Mouse (Mus musculus) CH12.LX (cell line): Measurements from ENCODE around the gene Cdkl5. TPM values are rescaled to one million over a fixed set of nuclear protein-coding genes. Genes with fewer than 3 reads are reported as not detected.

Source experiments
- DNase-seq: peaks from one replicate; pipeline ENCODE4 v3.0.0-alpha.2; 2013; ENCODE audit errors: extremely low read depth
- H3K27ac ChIP-seq: 2 replicates; pipeline ENCODE4 v1.5.1; 2012; ENCODE audit warnings: low read depth, mild to moderate bottlenecking, control low read depth, moderate library complexity; ENCODE audit not compliant: insufficient read depth
- H3K27me3 ChIP-seq: replicated peaks from 2 replicates; pipeline ENCODE3; 2012; ENCODE audit warnings: inconsistent platforms
- H3K36me3 ChIP-seq, 2 experiments: replicated peaks in 1 of 2; 2 replicates each; pipeline versions ENCODE3 to v1.6.1; 2012; ENCODE audit warnings: inconsistent platforms in 1 of 2, low read length in 1 of 2, mild to moderate bottlenecking in 1 of 2, mixed read lengths in 1 of 2, moderate library complexity in 1 of 2; ENCODE audit not compliant: control insufficient read depth in 1 of 2, insufficient read depth in 1 of 2
- H3K4me1 ChIP-seq, 2 experiments: 2 replicates each; pipeline ENCODE4 v1.6.1; 2012; ENCODE audit warnings: inconsistent platforms in 1 of 2, moderate library complexity in 1 of 2; ENCODE audit not compliant: insufficient read depth in 2 of 2, control insufficient read depth in 1 of 2
- H3K4me2 ChIP-seq: 2 replicates; pipeline ENCODE4 v1.6.1; 2012; ENCODE audit warnings: low read depth, mild to moderate bottlenecking, control low read depth; ENCODE audit not compliant: poor library complexity, insufficient read depth, severe bottlenecking
- H3K4me3 ChIP-seq, 3 experiments: fragments of 150-350 bp in 1 of 3; sonication (generic) in 1 of 3; replicated peaks in 1 of 3; 2 replicates each; pipeline versions ENCODE3 to v1.5.1; 2011 to 2012; ENCODE audit warnings: low read depth in 2 of 3, low read length in 2 of 3, mild to moderate bottlenecking in 2 of 3, moderate library complexity in 2 of 3, control low read depth in 1 of 3, improper control_type of control experiment in 1 of 3, inconsistent platforms in 1 of 3, mixed read lengths in 1 of 3; ENCODE audit not compliant: poor library complexity in 1 of 3
- H3K79me2 ChIP-seq: replicated peaks from 2 replicates; pipeline ENCODE4 v1.6.1; 2012; ENCODE audit warnings: mild to moderate bottlenecking, moderate library complexity; ENCODE audit not compliant: control insufficient read depth, poor library complexity, insufficient read depth, severe bottlenecking; ENCODE audit errors: extremely low read depth
- H3K9ac ChIP-seq: 2 replicates; pipeline ENCODE4 v1.6.1; 2012; ENCODE audit warnings: low read depth, mild to moderate bottlenecking, control low read depth, moderate library complexity; ENCODE audit not compliant: insufficient read depth
- H3K9me3 ChIP-seq: replicated peaks from 2 replicates; pipeline ENCODE3; 2012; ENCODE audit warnings: low read length, inconsistent platforms, mixed read lengths
- CHD1 ChIP-seq: IDR thresholded peaks from 2 replicates; pipeline ENCODE4 v1.6.1; 2012; ENCODE audit warnings: low read depth, low read length, improper control_type of control experiment, inconsistent platforms
- CHD2 ChIP-seq: IDR thresholded peaks from 2 replicates; pipeline ENCODE4 v1.6.1; 2011; ENCODE audit warnings: low read length, improper control_type of control experiment
- CTCF ChIP-seq, 2 experiments: IDR thresholded peaks in 1 of 2; conservative IDR thresholded peaks in 1 of 2; 2 replicates each; pipeline ENCODE4 v1.5.1; 2011 to 2012; ENCODE audit warnings: low read depth in 2 of 2, low read length in 2 of 2, improper control_type of control experiment in 1 of 2, inconsistent platforms in 1 of 2, mild to moderate bottlenecking in 1 of 2, moderate library complexity in 1 of 2
- E2F4 ChIP-seq: IDR thresholded peaks from 2 replicates; pipeline ENCODE4 v1.6.1; 2011; ENCODE audit warnings: low read depth, low read length, improper control_type of control experiment; ENCODE audit not compliant: insufficient replicate concordance
- ELF1 ChIP-seq: IDR thresholded peaks from 2 replicates; pipeline ENCODE4 v1.6.1; 2014; ENCODE audit warnings: low read depth, mild to moderate bottlenecking, inconsistent platforms, low read length, improper control_type of control experiment
- ETS1 ChIP-seq: conservative IDR thresholded peaks from 2 replicates; pipeline ENCODE4 v1.6.1; 2012; ENCODE audit warnings: low read depth, mild to moderate bottlenecking, inconsistent platforms, low read length, improper control_type of control experiment, moderate library complexity
- HCFC1 ChIP-seq: IDR thresholded peaks from 2 replicates; pipeline ENCODE4 v1.6.1; 2012; ENCODE audit warnings: low read depth, mild to moderate bottlenecking, inconsistent platforms, low read length, improper control_type of control experiment
- IRF4 ChIP-seq: IDR thresholded peaks from 2 replicates; pipeline ENCODE4 v1.6.1; 2014; ENCODE audit warnings: low read depth, mild to moderate bottlenecking, inconsistent platforms, low read length, improper control_type of control experiment
- KAT2A ChIP-seq: IDR thresholded peaks from 2 replicates; pipeline ENCODE4 v1.6.1; 2012; ENCODE audit warnings: low read length, improper control_type of control experiment, inconsistent platforms; ENCODE audit not compliant: insufficient replicate concordance
- MAX ChIP-seq: IDR thresholded peaks from 2 replicates; pipeline ENCODE4 v1.6.1; 2011; ENCODE audit warnings: low read length, improper control_type of control experiment
- MEF2A ChIP-seq: IDR thresholded peaks from 2 replicates; pipeline ENCODE4 v1.6.1; 2014; ENCODE audit warnings: low read depth, mild to moderate bottlenecking, inconsistent platforms, low read length, improper control_type of control experiment, borderline replicate concordance
- MXI1 ChIP-seq: IDR thresholded peaks from 2 replicates; pipeline ENCODE4 v1.6.1; 2011; ENCODE audit warnings: mild to moderate bottlenecking, low read depth, low read length, improper control_type of control experiment
- NRF1 ChIP-seq: IDR thresholded peaks from 2 replicates; pipeline ENCODE4 v1.6.1; 2014; ENCODE audit warnings: low read depth, mild to moderate bottlenecking, inconsistent platforms, low read length, improper control_type of control experiment, moderate library complexity
- POLR2AphosphoS2 ChIP-seq: IDR thresholded peaks from 2 replicates; pipeline ENCODE4 v1.6.1; 2011; ENCODE audit warnings: low read depth, low read length, improper control_type of control experiment
- RAD21 ChIP-seq: IDR thresholded peaks from 2 replicates; pipeline ENCODE4 v1.6.1; 2011; ENCODE audit warnings: low read depth, mild to moderate bottlenecking, low read length, improper control_type of control experiment, moderate library complexity
- RCOR1 ChIP-seq: conservative IDR thresholded peaks from 2 replicates; pipeline ENCODE4 v1.6.1; 2012; ENCODE audit warnings: low read depth, mild to moderate bottlenecking, inconsistent platforms, low read length, improper control_type of control experiment
- SIN3A ChIP-seq: IDR thresholded peaks from 2 replicates; pipeline ENCODE4 v1.6.1; 2012; ENCODE audit warnings: low read length, improper control_type of control experiment, inconsistent platforms
- SMC3 ChIP-seq: IDR thresholded peaks from 2 replicates; pipeline ENCODE4 v1.6.1; 2011; ENCODE audit warnings: low read depth, low read length, improper control_type of control experiment
- TBP ChIP-seq: conservative IDR thresholded peaks from 2 replicates; pipeline ENCODE4 v1.6.1; 2011; ENCODE audit warnings: low read depth, low read length, improper control_type of control experiment
- UBTF ChIP-seq: IDR thresholded peaks from 2 replicates; pipeline ENCODE4 v1.6.1; 2012; ENCODE audit warnings: low read depth, mild to moderate bottlenecking, inconsistent platforms, low read length, improper control_type of control experiment, moderate library complexity
- USF1 ChIP-seq: IDR thresholded peaks from 2 replicates; pipeline ENCODE4 v1.6.1; 2014; ENCODE audit warnings: low read depth, mild to moderate bottlenecking, inconsistent platforms, low read length, improper control_type of control experiment
- ZC3H11A ChIP-seq: IDR thresholded peaks from 2 replicates; pipeline ENCODE4 v1.6.1; 2012; ENCODE audit warnings: low read depth, mild to moderate bottlenecking, inconsistent platforms, low read length, improper control_type of control experiment
- ZKSCAN1 ChIP-seq: IDR thresholded peaks from 2 replicates; pipeline ENCODE4 v1.6.1; 2012; ENCODE audit warnings: low read depth, inconsistent platforms, low read length, improper control_type of control experiment, borderline replicate concordance
- ZNF384 ChIP-seq: IDR thresholded peaks from 2 replicates; pipeline ENCODE4 v1.6.1; 2012; ENCODE audit warnings: low read depth, low read length, improper control_type of control experiment, inconsistent platforms
- dilution Hi-C: fragments of 300-500 bp; cut with MboI; formaldehyde crosslinking; loops from 2 replicates; pipeline ENCODE4 v1.14.3; 2020; ENCODE audit warnings: low sequenced_read_pairs; ENCODE audit not compliant: extremely low pct_unique_long_range_greater_than_20kb, extremely low pct_ligation_motif_present
- in situ Hi-C: fragments of 300-500 bp; cut with MboI; formaldehyde crosslinking; loops from 3 replicates; pipeline ENCODE4 v1.14.3; 2019; ENCODE audit warnings: low sequenced_read_pairs, low pct_ligation_motif_present, low pct_unique_long_range_greater_than_20kb, mixed read lengths
- polyA plus RNA-seq: library from polyadenylated mRNA; unstranded; fragments of >175 nt; gene quantifications from 2 replicates; pipeline ENCODE4 v1.2.1, GENCODE M21; 2012; ENCODE audit warnings: low read depth; ENCODE audit not compliant: insufficient read length
- total RNA-seq, 2 experiments: library from RNA; depleted of rRNA; stranded (reverse); fragments of 300-350 nt in 1 of 2; fragments of >200 nt in 1 of 2; gene quantifications; 2 replicates each; pipeline ENCODE4 v1.2.3; 2012 to 2014

The Cdkl5 gene
- total and polyA plus RNA-seq, 3 experiments = 0.25 to 0.63 (median 0.30) TPM

DNA sequence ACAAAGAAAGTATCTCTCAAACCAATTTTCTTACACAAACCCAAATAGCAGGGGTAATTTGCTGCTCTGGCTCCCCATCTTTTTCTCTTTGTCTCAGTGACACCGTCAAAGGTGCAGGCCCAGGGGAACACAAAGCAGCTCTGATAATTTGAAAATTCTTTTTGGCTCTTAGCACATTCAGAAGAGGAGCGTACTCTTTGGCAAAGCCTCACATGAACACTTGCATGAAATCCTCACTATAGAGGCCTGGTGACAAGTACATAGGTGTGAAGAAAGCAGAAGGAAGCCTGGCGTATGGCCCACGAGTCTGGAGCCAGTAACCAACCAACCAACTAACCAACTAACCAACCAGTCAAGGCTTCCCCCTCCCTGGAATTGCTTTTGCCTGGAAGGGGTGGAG is 199.6 kb downstream of the Cdkl5 start:
- Histone ChIP-seq H3K36me3 (no peaks in the 10 kb centered on the region), H3K4me3 (no peak overlapping the region), H3K9me3 (no peaks in the 10 kb centered on the region), H3K27me3 (no peaks in the 10 kb centered on the region), H3K79me2 (no peaks in the 10 kb centered on the region), H3K27ac (no peak overlapping the region), H3K9ac (no peak overlapping the region), H3K4me1 (no peaks in the 10 kb centered on the region)
- dilution Hi-C loops (no loop called here), in situ Hi-C loops (no loop called here)
- no peak for DNase-seq
- TF ChIP-seq UBTF = no peak
- TF ChIP-seq USF1 = no peak
- no peak for TF ChIP-seq SMC3
- no peak for TF ChIP-seq ZNF384
- no peak for TF ChIP-seq HCFC1
- no peak for TF ChIP-seq RAD21
- TF ChIP-seq ZC3H11A = no peak
- no peak for TF ChIP-seq RCOR1
- no peak for TF ChIP-seq ZKSCAN1
- TF ChIP-seq CTCF (conservative IDR thresholded peaks at IDR 0.05 in 1 of 2, IDR thresholded peaks at IDR 0.05 in 1 of 2; ENCODE audit: low read depth in 2 of 2, low read length in 2 of 2) = no peak
- TF ChIP-seq NRF1 = no peak
- TF ChIP-seq E2F4 = no peak
- no peak for TF ChIP-seq SIN3A
- no peak for TF ChIP-seq CHD2
- TF ChIP-seq MAX = no peak
- TF ChIP-seq ETS1 = no peak
- TF ChIP-seq, all 38 proteins: peak for 0
- H3K4me2 ChIP-seq = no peak overlapping the region

DNA sequence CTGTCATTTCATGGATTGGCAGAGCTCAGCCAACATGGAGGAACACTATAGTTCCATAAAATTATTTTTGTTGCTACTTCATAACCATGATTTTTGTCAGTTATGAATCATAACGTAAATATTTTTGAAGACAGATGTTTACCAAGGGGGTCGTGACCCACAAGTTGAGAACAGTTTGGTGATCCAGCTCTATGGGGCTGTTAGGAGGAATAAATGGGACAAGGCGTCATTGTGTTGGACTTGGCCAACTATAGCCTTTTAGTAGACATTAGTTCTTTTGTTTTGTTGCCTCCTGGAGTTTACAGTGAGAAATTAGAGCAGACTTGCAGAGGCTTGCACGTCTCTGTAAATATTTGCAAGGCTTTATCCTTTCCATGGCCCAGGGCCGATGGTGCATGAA is 212.2 kb downstream of the Cdkl5 start:
- dilution Hi-C loops = no loop called here
- H3K79me2 ChIP-seq = no peaks in the 10 kb centered on the region
- no peaks in the 10 kb centered on the region for H3K9me3 ChIP-seq
- no peak overlapping the region for H3K9ac ChIP-seq
- H3K36me3 ChIP-seq = no peaks in the 10 kb centered on the region
- no peak overlapping the region for H3K27ac ChIP-seq
- H3K4me2 ChIP-seq = no peak overlapping the region
- no peak for DNase-seq
- no peak overlapping the region for H3K4me3 ChIP-seq
- in situ Hi-C loops = no loop called here
- TF ChIP-seq MEF2A (no peak), POLR2AphosphoS2 (no peak), CTCF (conservative IDR thresholded peaks at IDR 0.05 in 1 of 2, IDR thresholded peaks at IDR 0.05 in 1 of 2; ENCODE audit: low read depth in 2 of 2, low read length in 2 of 2) (no peak), NRF1 (no peak), E2F4 (no peak), ZNF384 (no peak), USF1 (no peak), MXI1 (no peak), KAT2A (no peak), CHD2 (no peak), MAX (no peak), TBP (no peak), ZKSCAN1 (no peak), ELF1 (no peak), SMC3 (no peak), ZC3H11A (no peak), CHD1 (no peak), IRF4 (no peak)
- H3K4me1 ChIP-seq = no peaks in the 10 kb centered on the region
- H3K27me3 ChIP-seq = no peaks in the 10 kb centered on the region
